Mouse (Mus musculus) liver, embryonic 14 days (tissue): ENCODE measurements around the gene Lpar2. TPM values are rescaled to one million over a fixed set of nuclear protein-coding genes. Genes with fewer than 3 reads are reported as not detected.

Source experiments
- polyA plus RNA-seq: library from polyadenylated mRNA; depleted of rRNA; stranded (reverse); fragments of >200 nt; gene quantifications from 2 replicates; pipeline ENCODE4 v1.2.3, GENCODE M21; 2012; rRNA removed

Gene Lpar2
- polyA plus RNA-seq: 0.29 and 0.47 TPM in 2 replicates

GRCm38 (mm10) chr8:69822386-69823191 lies at the start of gene Lpar2:
Lpar2 (plus strand) TSS chr8:69822429.

GRCm38 (mm10) chr8:69774503-69775148 lies 47.6 kb upstream of the Lpar2 start, which contains the start of gene Gm20422:
Gm20422 (minus strand) TSS chr8:69774886.

GRCm38 (mm10) chr8:69790773-69791367 lies 31.4 kb upstream of the Lpar2 start, which contains the start of the genes Atp13a1 and Zfp866:
Atp13a1 (plus strand) TSS chr8:69791163.
Zfp866 (minus strand) TSS chr8:69791178.

GRCm38 (mm10) chr8:69808094-69808863 lies 13.9 kb upstream of the Lpar2 start, which contains the start of gene Gmip:
Gmip (plus strand) TSS chr8:69808679.

GRCm38 (mm10) chr8:69832298-69832853 lies 10.1 kb downstream of the Lpar2 start, which contains the start of gene Pbx4:
Pbx4 (plus strand) TSS chr8:69832491.

Other genes with a start within 250 kb of the Lpar2 start
- gene Zfp868, start 196.9 kb upstream of the Lpar2 start, polyA plus RNA-seq: 4.2 and 5.0 TPM in 2 replicates
- gene Zfp964, start 167.9 kb upstream of the Lpar2 start, polyA plus RNA-seq: 0.27 and 0.35 TPM in 2 replicates
- 5.8 and 6.5 TPM in 2 replicates for gene Zfp869, start 111.7 kb upstream of the Lpar2 start, polyA plus RNA-seq
- gene Zfp963, start 72.5 kb upstream of the Lpar2 start, polyA plus RNA-seq: 1.7 and 1.8 TPM in 2 replicates
- gene Gm20422, start 47.5 kb upstream of the Lpar2 start, polyA plus RNA-seq: 0.44 and 0.58 TPM in 2 replicates
- gene Atp13a1, start 31.3 kb upstream of the Lpar2 start, polyA plus RNA-seq: 17.0 and 18.9 TPM in 2 replicates
- gene Zfp866, start 31.3 kb upstream of the Lpar2 start, polyA plus RNA-seq: 6.2 and 7.1 TPM in 2 replicates
- gene Gmip, start 13.8 kb upstream of the Lpar2 start, polyA plus RNA-seq: 5.0 and 6.7 TPM in 2 replicates
- gene Pbx4, start 10.1 kb downstream of the Lpar2 start, polyA plus RNA-seq: 2.3 and 2.6 TPM in 2 replicates
- gene Cilp2, start 65.3 kb downstream of the Lpar2 start, polyA plus RNA-seq: 0.02 and 0.03 TPM in 2 replicates
- 0.25 and 0.47 TPM in 2 replicates for gene Tssk6, start 79.8 kb downstream of the Lpar2 start, polyA plus RNA-seq
- gene Ndufa13, start 80.1 kb downstream of the Lpar2 start, polyA plus RNA-seq: 46.0 and 50.1 TPM in 2 replicates
- gene Yjefn3, start 80.3 kb downstream of the Lpar2 start, polyA plus RNA-seq: 0.27 and 0.41 TPM in 2 replicates
- 17.5 and 20.3 TPM in 2 replicates for gene Gatad2a, start 174.0 kb downstream of the Lpar2 start, polyA plus RNA-seq
- 17.2 and 19.6 TPM in 2 replicates for gene Mau2, start 220.3 kb downstream of the Lpar2 start, polyA plus RNA-seq
- 6.5 and 7.2 TPM in 2 replicates for gene Sugp1, start 220.4 kb downstream of the Lpar2 start, polyA plus RNA-seq